Mouse (Mus musculus): Measurements from ENCODE around the gene Smim14. TPM values are rescaled to one million over a fixed set of nuclear protein-coding genes. Genes with fewer than 3 reads are reported as not detected.

Gene Smim14
- polyA plus RNA-seq, 1 experiment = 132 TPM

DNA sequence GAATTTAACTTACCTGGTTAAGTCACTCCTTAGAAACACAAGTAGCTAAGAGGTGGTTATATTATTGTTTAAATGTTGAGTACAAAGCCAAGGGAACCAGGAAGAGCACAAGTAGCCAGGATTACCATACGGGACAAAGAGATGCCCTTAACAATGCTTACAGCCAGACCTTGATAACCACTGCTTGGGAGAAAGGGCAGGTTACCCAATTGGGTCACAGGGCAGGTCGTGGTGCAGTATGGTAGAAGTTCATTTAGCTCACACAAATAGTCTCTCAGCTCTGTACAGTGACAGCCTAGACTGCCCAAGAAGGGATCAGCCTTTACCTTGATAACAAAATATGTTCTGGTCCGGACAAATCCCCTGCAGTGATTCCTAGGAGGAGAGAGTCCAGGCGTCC is 88.0 kb downstream of the Smim14 start:
- peak overlapping the region; percentile 62; the same call in 1 of the 2 replicates for H3K27ac ChIP-seq (ENCODE audit: insufficient read depth, low read length)
- no peak for TF ChIP-seq POLR2A (IDR thresholded peaks at IDR 0.05; ENCODE audit: borderline replicate concordance, insufficient read depth, low read length)
- no peak for TF ChIP-seq CTCF (IDR thresholded peaks at IDR 0.05; ENCODE audit: borderline replicate concordance, insufficient read depth, low read depth, low read length)
- no peaks in the 10 kb centered on the region for H3K27me3 ChIP-seq (ENCODE audit: control insufficient read depth, insufficient read depth, low read length)
- DNase-seq = no peak
- peaks cover 5% of the 10 kb centered on the region; the same call in 1 of the 2 replicates for H3K4me1 ChIP-seq (ENCODE audit: control insufficient read depth, insufficient read depth, low read length)
- H3K4me3 ChIP-seq (replicated peaks; ENCODE audit: insufficient read depth, low read depth, low read length) = no peak overlapping the region
- WGBS = 88% methylated on average over 4 of the region's 4 CpGs

DNA sequence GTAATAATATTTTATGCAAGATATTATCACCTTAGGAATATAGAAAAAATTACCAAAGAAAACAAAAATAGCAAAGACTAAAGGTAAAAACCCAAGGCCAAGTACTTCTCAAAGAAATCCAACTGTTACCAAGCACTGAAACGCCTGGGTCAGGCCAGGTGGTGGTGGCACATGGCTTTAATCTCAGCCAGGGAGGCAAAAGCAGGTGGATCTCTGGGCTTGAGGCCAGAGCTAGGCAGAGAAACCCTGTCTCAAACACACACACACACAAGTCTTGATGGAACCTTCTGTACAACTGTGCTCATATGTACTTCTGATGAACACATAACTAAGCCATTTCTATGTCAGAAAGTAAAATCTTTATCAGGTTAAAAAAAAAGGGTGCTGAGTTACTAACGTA is 89.2 kb downstream of the Smim14 start:
- DNase-seq = peak; percentile 85 to 94
- H3K4me1 ChIP-seq (ENCODE audit: control insufficient read depth, insufficient read depth, low read length) = peaks cover 5% of the 10 kb centered on the region; the same call in 1 of the 2 replicates
- no peak for TF ChIP-seq CTCF (IDR thresholded peaks at IDR 0.05; ENCODE audit: borderline replicate concordance, insufficient read depth, low read depth, low read length)
- no peak for TF ChIP-seq POLR2A (IDR thresholded peaks at IDR 0.05; ENCODE audit: borderline replicate concordance, insufficient read depth, low read length)
- H3K4me3 ChIP-seq (replicated peaks; ENCODE audit: insufficient read depth, low read depth, low read length) = no peak overlapping the region
- H3K27ac ChIP-seq (ENCODE audit: insufficient read depth, low read length) = no peak overlapping the region
- H3K27me3 ChIP-seq (ENCODE audit: control insufficient read depth, insufficient read depth, low read length) = no peaks in the 10 kb centered on the region
- 22% methylated on average over 2 of the region's 2 CpGs for WGBS

DNA sequence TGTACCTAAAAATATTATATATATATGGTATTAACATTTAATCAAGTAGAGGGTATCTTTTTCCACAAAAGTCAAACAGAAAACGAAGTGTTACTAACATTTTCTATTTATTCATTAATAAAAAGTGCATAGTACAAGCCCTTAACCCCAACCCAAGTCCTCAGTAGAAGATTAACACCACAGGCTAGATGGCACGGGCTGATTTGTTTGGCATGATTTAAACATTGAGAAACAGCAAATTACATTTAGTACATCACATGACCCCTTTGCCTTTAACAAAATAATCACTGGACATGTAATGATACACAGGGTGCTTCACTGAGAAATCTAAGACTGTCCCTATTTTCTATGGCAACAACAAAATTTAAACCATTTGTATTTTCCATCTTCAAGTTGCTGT is 90.2 kb downstream of the Smim14 start:
- Histone ChIP-seq H3K4me3 (replicated peaks; ENCODE audit: insufficient read depth, low read depth, low read length) (no peak overlapping the region), H3K27me3 (ENCODE audit: control insufficient read depth, insufficient read depth, low read length) (no peaks in the 10 kb centered on the region), H3K4me1 (ENCODE audit: control insufficient read depth, insufficient read depth, low read length) (peaks cover 5% of the 10 kb centered on the region; the same call in 1 of the 2 replicates), H3K27ac (ENCODE audit: insufficient read depth, low read length) (no peak overlapping the region)
- no peak for TF ChIP-seq POLR2A (IDR thresholded peaks at IDR 0.05; ENCODE audit: borderline replicate concordance, insufficient read depth, low read length)
- TF ChIP-seq CTCF (IDR thresholded peaks at IDR 0.05; ENCODE audit: borderline replicate concordance, insufficient read depth, low read depth, low read length) = no peak
- DNase-seq = no peak
- WGBS = 66% methylated on average over 2 of the region's 2 CpGs

DNA sequence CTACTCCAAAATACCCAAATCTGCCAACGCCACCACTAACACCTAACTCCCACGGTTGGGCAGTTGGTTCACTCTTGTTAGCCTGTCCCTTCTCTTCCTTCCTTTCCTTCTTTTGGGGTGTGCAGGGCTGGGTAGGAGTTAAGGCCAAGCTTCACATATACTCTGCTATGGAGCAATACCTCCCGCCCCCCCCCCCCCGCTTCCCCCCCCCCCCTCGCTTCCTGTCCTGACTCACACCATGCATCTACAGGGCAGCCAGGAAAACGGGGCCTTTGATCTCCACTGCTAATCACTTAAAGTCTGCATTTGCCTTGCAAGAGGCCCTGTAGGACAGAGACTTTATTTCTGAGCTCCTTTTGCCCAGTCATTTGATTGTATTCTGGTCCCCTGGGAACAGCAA is 92.0 kb downstream of the Smim14 start:
- WGBS = 12% methylated on average over 3 of the region's 6 CpGs
- H3K4me3 ChIP-seq (replicated peaks; ENCODE audit: insufficient read depth, low read depth, low read length) = no peak overlapping the region
- no peak for TF ChIP-seq CTCF (IDR thresholded peaks at IDR 0.05; ENCODE audit: borderline replicate concordance, insufficient read depth, low read depth, low read length)
- no peak for DNase-seq
- no peaks in the 10 kb centered on the region for H3K27me3 ChIP-seq (ENCODE audit: control insufficient read depth, insufficient read depth, low read length)
- H3K27ac ChIP-seq (ENCODE audit: insufficient read depth, low read length) = no peak overlapping the region
- H3K4me1 ChIP-seq (ENCODE audit: control insufficient read depth, insufficient read depth, low read length) = peaks cover 5% of the 10 kb centered on the region; the same call in 1 of the 2 replicates

DNA sequence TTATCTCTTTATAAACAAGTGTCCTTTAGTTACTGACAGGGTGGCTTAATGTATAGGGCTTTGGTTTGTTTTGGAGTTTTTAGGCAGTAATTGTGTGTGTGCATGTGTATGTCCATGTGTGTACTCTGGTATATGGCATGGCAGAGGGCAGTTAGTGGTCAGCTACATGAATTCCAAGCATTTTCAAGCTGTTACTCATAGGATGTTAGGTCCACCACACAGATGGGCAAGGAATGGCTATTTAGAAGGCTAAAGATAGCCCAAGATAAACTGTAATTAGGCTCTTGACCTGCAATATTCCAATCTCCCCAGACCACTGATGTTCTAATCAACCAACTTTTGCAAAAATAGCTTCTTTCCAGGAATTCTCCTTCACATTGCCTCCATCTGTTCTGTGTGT is 98.9 kb downstream of the Smim14 start:
- Histone ChIP-seq H3K27ac (ENCODE audit: insufficient read depth, low read length) (no peak overlapping the region), H3K4me3 (replicated peaks; ENCODE audit: insufficient read depth, low read depth, low read length) (no peak overlapping the region), H3K4me1 (ENCODE audit: control insufficient read depth, insufficient read depth, low read length) (peaks cover 3% of the 10 kb centered on the region; the same call in 1 of the 2 replicates), H3K27me3 (ENCODE audit: control insufficient read depth, insufficient read depth, low read length) (no peaks in the 10 kb centered on the region)
- TF ChIP-seq POLR2A (IDR thresholded peaks at IDR 0.05; ENCODE audit: borderline replicate concordance, insufficient read depth, low read length) (no peak), CTCF (IDR thresholded peaks at IDR 0.05; ENCODE audit: borderline replicate concordance, insufficient read depth, low read depth, low read length) (no peak)
- no peak for DNase-seq

DNA sequence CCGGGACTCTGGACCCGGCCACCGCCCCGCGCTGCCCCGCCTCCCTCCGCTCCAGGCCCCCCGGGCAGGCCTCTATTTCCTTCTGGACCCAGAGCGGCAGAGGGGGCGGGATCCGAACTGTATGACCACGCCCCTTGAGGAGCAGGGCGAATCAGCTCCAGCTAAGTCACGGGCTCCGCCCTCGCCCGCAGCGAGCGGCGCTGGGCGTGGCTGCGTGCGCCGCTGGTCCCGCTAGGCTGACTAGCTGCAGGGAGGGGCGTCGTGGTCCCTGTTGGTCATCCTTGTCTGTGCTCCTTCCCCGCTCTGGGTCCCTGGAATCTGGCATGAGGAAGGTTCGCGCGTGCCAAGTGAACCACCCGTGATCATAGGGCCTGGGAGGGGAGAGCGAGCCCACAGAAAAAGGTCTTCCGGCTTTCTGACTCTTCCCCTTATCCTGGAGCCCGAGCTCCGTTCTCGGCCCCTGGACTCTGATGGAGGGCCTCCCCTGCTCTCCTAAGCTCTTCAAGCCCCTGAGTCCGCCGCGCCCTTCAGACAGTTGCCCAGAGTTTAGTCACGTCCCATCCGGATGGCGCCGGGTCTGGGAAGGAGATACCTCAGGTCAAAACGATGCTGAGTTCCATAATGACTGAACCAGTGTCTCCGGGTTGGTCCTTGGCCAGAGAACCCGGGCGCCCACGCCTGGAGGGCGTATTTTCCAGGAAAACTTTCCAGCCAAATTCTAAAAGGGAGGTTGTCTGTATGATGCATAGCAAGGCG is 101.0 kb downstream of the Smim14 start, which contains the start of gene Ugdh:
Gene Ugdh, minus strand, starts transcription at position 144 of the 756 bp plus-strand sequence.
- H3K27ac ChIP-seq (ENCODE audit: insufficient read depth, low read length) = peak within 1 kb of the TSS; percentile 89
- TF ChIP-seq CTCF (IDR thresholded peaks at IDR 0.05; ENCODE audit: borderline replicate concordance, insufficient read depth, low read depth, low read length) (no peak; the same call in 1 of the 2 replicates), POLR2A (IDR thresholded peaks at IDR 0.05; ENCODE audit: borderline replicate concordance, insufficient read depth, low read length) (peak; percentile 98)

DNA sequence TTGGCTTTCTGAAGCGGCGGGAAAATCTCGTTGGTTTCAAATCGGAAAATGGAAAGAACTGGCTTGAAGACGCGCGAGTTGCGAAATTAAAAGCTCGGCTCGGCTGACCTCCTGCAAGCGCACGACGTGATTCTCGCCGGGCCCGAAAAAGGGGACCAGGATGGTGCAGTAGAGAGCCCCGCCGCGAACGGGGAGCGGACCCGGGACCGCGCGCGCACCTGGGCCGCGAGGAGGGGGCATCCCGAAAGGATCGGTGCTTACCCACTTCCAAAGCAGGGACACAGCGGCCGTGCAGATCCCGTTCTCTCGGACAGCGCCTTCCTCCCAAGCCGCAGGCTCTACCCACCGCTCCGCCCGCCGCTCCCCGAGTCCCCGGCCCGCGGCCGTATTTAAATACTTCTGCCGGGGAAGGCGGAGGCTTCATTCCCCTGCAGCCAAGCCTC is 101.6 kb downstream of the Smim14 start:
- H3K4me1 ChIP-seq (ENCODE audit: control insufficient read depth, insufficient read depth, low read length) = peaks cover 3% of the 10 kb centered on the region; the same call in 1 of the 2 replicates
- DNase-seq = no peak
- peak overlapping the region; percentile 24 for H3K27ac ChIP-seq (ENCODE audit: insufficient read depth, low read length)
- TF ChIP-seq CTCF (IDR thresholded peaks at IDR 0.05; ENCODE audit: borderline replicate concordance, insufficient read depth, low read depth, low read length) = no peak
- TF ChIP-seq POLR2A (IDR thresholded peaks at IDR 0.05; ENCODE audit: borderline replicate concordance, insufficient read depth, low read length) = no peak
- H3K4me3 ChIP-seq (replicated peaks; ENCODE audit: insufficient read depth, low read depth, low read length) = peak overlapping the region; percentile 99
- no peaks in the 10 kb centered on the region for H3K27me3 ChIP-seq (ENCODE audit: control insufficient read depth, insufficient read depth, low read length)
- whole genome bisulfite sequencing = under 1% methylated on average over 44 of the region's 47 CpGs

More for the DNA sequence above, 101.0 kb downstream of the Smim14 start, which contains the start of gene Ugdh:
- peak within 1 kb of the TSS; percentile 99 for H3K4me3 ChIP-seq (replicated peaks; ENCODE audit: insufficient read depth, low read depth, low read length)
- peak; percentile 96 to 98 for DNase-seq
- H3K4me1 ChIP-seq (ENCODE audit: control insufficient read depth, insufficient read depth, low read length) = peaks cover 3% of the 10 kb centered on the region; the same call in 1 of the 2 replicates
- no peaks in the 10 kb centered on the region for H3K27me3 ChIP-seq (ENCODE audit: control insufficient read depth, insufficient read depth, low read length)
- WGBS = 1% methylated on average over 51 of the region's 51 CpGs

Measured in cerebellum, adult 2 months (tissue).